Mouse (Mus musculus) adrenal gland, postnatal 14 days (tissue): ENCODE data around the gene Cd3e. TPM values are rescaled to one million over a fixed set of nuclear protein-coding genes. Genes with fewer than 3 reads are reported as not detected.
"Not testable (repeated sequence)": the region's sequence is repeated elsewhere in the genome, so short reads cannot be mapped to it uniquely, and the experiment has no call there.

Experiments
- DNase-seq: peaks from one replicate; pipeline ENCODE4 v3.0.0; 2021; ENCODE audit warnings: mixed read lengths
- total RNA-seq: library from RNA; stranded (reverse); gene quantifications from 2 replicates; pipeline ENCODE4 v1.2.3, GENCODE M21; 2021

Cd3e gene
- total RNA-seq, 1 experiment from 2014 or later = 1.8 TPM

- no peak for DNase-seq
Measured at GRCm38 (mm10) chr9:44977813-44978212, 31.6 kb downstream of the Cd3e start.

GRCm38 (mm10) chr9:44969450-44969849 lies 40.0 kb downstream of the Cd3e start:
- no peak for DNase-seq

GRCm38 (mm10) chr9:44967763-44968162 lies 41.7 kb downstream of the Cd3e start:
- not testable (repeated sequence) for DNase-seq

- DNase-seq = peak; percentile 87
Measured at GRCm38 (mm10) chr9:44966815-44967242, 42.6 kb downstream of the Cd3e start.

GRCm38 (mm10) chr9:44965833-44966466 lies 43.5 kb downstream of the Cd3e start:
- DNase-seq = no peak

GRCm38 (mm10) chr9:44965126-44965832 lies 44.1 kb downstream of the Cd3e start, which contains the start of gene Ube4a:
Ube4a (minus strand) TSS chr9:44965600.
- DNase-seq = peak; percentile 99

- DNase-seq = no peak
Measured at GRCm38 (mm10) chr9:44954432-44954831, 55.0 kb downstream of the Cd3e start.

Other genes starting within 250 kb of the Cd3e start
- 160 and 166 TPM in 2 replicates for gene Arcn1, start 241.8 kb downstream of the Cd3e start, total RNA-seq
- 72.1 and 82.3 TPM in 2 replicates for gene Ift46, start 241.7 kb downstream of the Cd3e start, total RNA-seq
- 5.3 and 5.5 TPM in 2 replicates for gene Tmem25, start 210.3 kb downstream of the Cd3e start, total RNA-seq
- 5.6 and 64.1 TPM in 2 replicates for gene Ttc36, start 206.6 kb downstream of the Cd3e start, total RNA-seq
- 37.2 and 42.9 TPM in 2 replicates for gene Kmt2a, start 128.3 kb downstream of the Cd3e start, total RNA-seq
- 638 TPM in 2 replicates for gene Atp5l, start 88.9 kb downstream of the Cd3e start, total RNA-seq
- gene Ube4a, start 44.0 kb downstream of the Cd3e start, total RNA-seq = 89.5 and 100 TPM in 2 replicates
- 2.2 and 14.5 TPM in 2 replicates for gene Cd3g, start 29.2 kb downstream of the Cd3e start, total RNA-seq
- gene Cd3d, start 27.8 kb downstream of the Cd3e start, total RNA-seq = 1.5 and 12.5 TPM in 2 replicates
- gene Mpzl2, start 30.2 kb upstream of the Cd3e start, total RNA-seq = 13.0 and 15.3 TPM in 2 replicates
- 5.2 and 7.7 TPM in 2 replicates for gene Mpzl3, start 45.6 kb upstream of the Cd3e start, total RNA-seq
- 1.0 and 3.4 TPM in 2 replicates for gene Jaml, start 69.6 kb upstream of the Cd3e start, total RNA-seq
- gene Scn2b, start 108.2 kb upstream of the Cd3e start, total RNA-seq = 7.6 and 8.6 TPM in 2 replicates
- gene Scn4b, start 128.8 kb upstream of the Cd3e start, total RNA-seq = 0.56 and 0.59 TPM in 2 replicates
- not detected in 2 replicates for gene BC049352, start 172.4 kb upstream of the Cd3e start, total RNA-seq
- gene Tmprss4, start 194.5 kb upstream of the Cd3e start, total RNA-seq = not detected in 2 replicates